ENCODE assay signal across 22 mouse cellular contexts in the genomic region with DNA sequence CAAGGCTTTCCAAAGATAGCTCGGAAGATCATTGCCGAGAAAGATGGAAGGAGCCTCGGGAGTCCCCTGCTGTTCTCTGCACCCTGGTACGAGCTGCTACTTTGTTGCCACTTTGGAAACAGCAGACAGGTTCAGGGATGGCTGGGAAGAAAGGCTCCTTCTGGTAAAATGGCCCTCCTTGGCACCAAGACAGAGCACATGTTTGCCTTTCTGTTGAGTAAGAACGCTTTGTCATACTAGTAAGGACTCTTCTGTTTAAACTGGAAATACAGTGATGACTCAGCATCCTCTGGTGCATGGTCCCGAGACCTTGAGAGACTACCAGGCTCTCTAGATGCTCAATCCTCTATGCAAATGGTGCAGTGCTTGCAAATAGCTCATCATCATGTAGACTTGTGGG.
DNase-seq lines count a peak whose midpoint lies in the region; ATAC-seq lines count a peak whose summit lies in the region.
"Had no signal": no experiment of that assay in that cellular context is flagged by ENCODE, and none has a peak within 500 bp of the region (broad histone marks: within the 10 kb centered on the region; RNA-seq: fewer than 3 reads in every experiment).

No protein-coding gene starts in this region.

- 76% methylated on average over 6 of the region's 6 CpGs for WGBS in heart, embryonic 11.5 days (ENCODE audit: insufficient replicate concordance)
- WGBS in forebrain, embryonic 16.5 days, result 86% methylated on average over 6 of the region's 6 CpGs

- no peak for ATAC-seq in heart, embryonic 11.5 days (replicated peaks; ENCODE audit: insufficient number of reproducible peaks, low FRiP score, low TSS enrichment)
- no peak for ATAC-seq in forebrain, embryonic 16.5 days
- ATAC-seq: forebrain, postnatal 0 days; hindbrain, postnatal 0 days had no signal

- peaks cover 8% of the 10 kb centered on the region; the same call in 1 of the 2 replicates for H3K9me3 ChIP-seq in heart, embryonic 11.5 days (replicated peaks; ENCODE audit: control insufficient read depth, low read length)
- no peaks in the 10 kb centered on the region for H3K9me3 ChIP-seq in forebrain, embryonic 16.5 days (ENCODE audit: control insufficient read depth, low read length)
- H3K9me3 ChIP-seq: heart, embryonic 15.5 days; liver, embryonic 15.5 days; neural tube, embryonic 15.5 days had no signal

- H3K27me3 ChIP-seq in heart, embryonic 11.5 days (ENCODE audit: control insufficient read depth, insufficient read depth, low read length), result no peaks in the 10 kb centered on the region
- H3K27me3 ChIP-seq in forebrain, embryonic 16.5 days (replicated peaks; ENCODE audit: control insufficient read depth, insufficient read depth, low read length), result no peaks in the 10 kb centered on the region
- H3K27me3 ChIP-seq: heart, embryonic 15.5 days; liver, embryonic 15.5 days; neural tube, embryonic 15.5 days had no signal

- peak; percentile 13 to 33 for DNase-seq in layer of hippocampus, adult 8-10 months (ENCODE audit: low spot score in 2 of 2)
- no peak for DNase-seq in layer of hippocampus, postnatal 25 days (ENCODE audit: extremely low spot score in 1 of 2, low spot score in 1 of 2)
- DNase-seq in testis, postnatal 14 days (ENCODE audit: low spot score), result peak; percentile 62
- DNase-seq in testis, postnatal 10 days (ENCODE audit: low spot score), result no peak
- DNase-seq in brain, adult 2 months (ENCODE audit: low read depth, low spot score), result peak; percentile 41
- no peak for DNase-seq in ovary, postnatal 36 days (ENCODE audit: low spot score)
- DNase-seq: cerebellum, postnatal 10 days; forebrain, postnatal 0 days; heart, adult 18-20 months; kidney, adult 18-20 months; kidney, postnatal 36 days; midbrain, embryonic 14.5 days; thymus, postnatal 14 days had no signal

- no peak overlapping the region for H3K4me2 ChIP-seq in heart, embryonic 11.5 days
- H3K4me2 ChIP-seq in forebrain, embryonic 16.5 days (ENCODE audit: low read length), result no peak overlapping the region
- H3K4me2 ChIP-seq: heart, embryonic 15.5 days; liver, embryonic 15.5 days; neural tube, embryonic 15.5 days had no signal

- H3K27ac ChIP-seq in heart, embryonic 11.5 days (ENCODE audit: low read depth, low read length), result no peak overlapping the region
- no peak overlapping the region for H3K27ac ChIP-seq in forebrain, embryonic 16.5 days (ENCODE audit: low read length)
- H3K27ac ChIP-seq: heart, embryonic 15.5 days; hindbrain, postnatal 0 days; liver, embryonic 15.5 days; macrophage; neural tube, embryonic 15.5 days had no signal

- no peak overlapping the region for H3K9ac ChIP-seq in heart, embryonic 11.5 days (ENCODE audit: low read depth, low read length)
- H3K9ac ChIP-seq in forebrain, embryonic 16.5 days (replicated peaks; ENCODE audit: low read depth, low read length), result no peak overlapping the region
- H3K9ac ChIP-seq: forebrain, postnatal 0 days; heart, embryonic 15.5 days; liver, embryonic 15.5 days; neural tube, embryonic 15.5 days had no signal

- no peak overlapping the region for H3K4me3 ChIP-seq in heart, embryonic 11.5 days (ENCODE audit: low read depth, low read length)
- H3K4me3 ChIP-seq in forebrain, embryonic 16.5 days (replicated peaks; ENCODE audit: low read length), result no peak overlapping the region
- H3K4me3 ChIP-seq: erythroblast, embryonic 14.5 days; heart, embryonic 15.5 days; liver, embryonic 15.5 days; myocyte; neural tube, embryonic 15.5 days had no signal

- no peaks in the 10 kb centered on the region for H3K36me3 ChIP-seq in heart, embryonic 11.5 days (ENCODE audit: control insufficient read depth, insufficient read depth, low read length)
- H3K36me3 ChIP-seq in forebrain, embryonic 16.5 days (ENCODE audit: control insufficient read depth, insufficient read depth), result no peaks in the 10 kb centered on the region
- H3K36me3 ChIP-seq: heart, embryonic 15.5 days; liver, embryonic 15.5 days; neural tube, embryonic 15.5 days had no signal

- H3K4me1 ChIP-seq in heart, embryonic 11.5 days (ENCODE audit: control insufficient read depth, insufficient read depth, low read length), result 0 out of 2 replicates have a peak, but pooled peaks cover 3% of the 10 kb centered on the region
- no peaks in the 10 kb centered on the region for H3K4me1 ChIP-seq in forebrain, embryonic 16.5 days (replicated peaks; ENCODE audit: control insufficient read depth, insufficient read depth, low read length)
- H3K4me1 ChIP-seq: liver, embryonic 15.5 days; neural tube, embryonic 15.5 days had no signal

Comparison
In these comparisons a context has a peak if more than half of its experiments do, and no peak if none do; other contexts are left out.
1. DNase-seq: peak in layer of hippocampus, adult 8-10 months (2 of 2), testis, postnatal 14 days (single experiment) and brain, adult 2 months (single experiment); none in layer of hippocampus, postnatal 25 days (0 of 2), testis, postnatal 10 days (single experiment) and ovary, postnatal 36 days (single experiment).